Mouse (Mus musculus): ENCODE data around the gene Rnaseh2a. TPM values are rescaled to one million over a fixed set of nuclear protein-coding genes. Genes with fewer than 3 reads are reported as not detected.

The Rnaseh2a gene
- total RNA-seq, 2 experiments from 2014 or later: 22.6 to 28.4 TPM

GRCm38 (mm10) chr8:84937620-84938485 is 31.7 kb downstream of the Rnaseh2a start:
- intact Hi-C loops (cut with DNase I; ENCODE audit: low total_unique reads): no loop called here
- DNase-seq: no peak

GRCm38 (mm10) chr8:84936962-84937546 is 32.5 kb downstream of the Rnaseh2a start, which contains the start of gene Mast1:
TSS of gene Mast1 (minus strand) at chr8:84937359.
- intact Hi-C loops (cut with DNase I; ENCODE audit: low total_unique reads): no loop called here

DNA sequence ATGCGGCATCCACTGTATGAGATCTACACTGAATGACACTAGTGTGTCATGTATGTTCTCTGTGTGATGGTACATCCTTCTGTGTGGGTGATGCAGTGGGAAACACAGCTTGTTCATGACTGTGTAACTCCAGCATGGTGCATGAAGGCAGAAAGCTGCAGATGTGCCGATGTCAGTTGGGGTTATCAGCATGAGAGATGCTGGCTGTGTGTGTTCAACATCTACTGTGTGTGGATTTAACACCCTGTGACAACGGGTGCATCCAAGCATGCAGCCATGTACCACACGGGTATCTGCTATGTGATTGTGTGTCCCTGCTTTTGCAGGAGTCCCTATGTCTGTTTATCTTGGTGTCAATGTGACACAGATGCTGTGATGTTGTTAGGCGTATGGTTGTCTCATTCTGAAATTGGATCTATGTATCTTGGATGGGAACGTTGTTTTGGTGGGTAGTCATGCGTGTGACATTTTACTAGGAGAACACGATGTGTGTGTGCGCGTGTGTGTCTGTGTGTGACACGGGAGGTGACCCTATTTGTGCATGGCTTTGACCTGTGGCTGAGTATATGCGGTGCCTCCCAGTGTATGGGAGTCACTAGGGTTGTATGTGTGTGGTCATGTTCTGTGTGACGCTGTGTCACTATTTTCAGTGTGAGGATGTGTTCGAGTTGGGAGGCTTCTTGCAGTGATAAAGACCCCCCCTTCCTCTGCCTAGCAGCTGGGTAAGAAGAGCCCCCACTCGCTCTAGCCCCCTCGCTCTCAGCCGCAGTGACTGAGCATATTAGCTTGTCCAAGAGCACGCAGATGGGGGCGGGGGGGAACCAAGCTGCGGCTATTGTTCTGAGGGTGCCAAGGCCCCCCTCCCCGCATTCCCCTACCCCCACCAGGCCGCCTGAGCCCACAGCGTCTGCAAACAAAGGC is 33.3 kb downstream of the Rnaseh2a start:
- intact Hi-C loops (cut with DNase I; ENCODE audit: low total_unique reads): no loop called here
- no peak for DNase-seq

More at GRCm38 (mm10) chr8:84936962-84937546, 32.5 kb downstream of the Rnaseh2a start, which contains the start of gene Mast1:
- peak; percentile 61 for DNase-seq

DNA sequence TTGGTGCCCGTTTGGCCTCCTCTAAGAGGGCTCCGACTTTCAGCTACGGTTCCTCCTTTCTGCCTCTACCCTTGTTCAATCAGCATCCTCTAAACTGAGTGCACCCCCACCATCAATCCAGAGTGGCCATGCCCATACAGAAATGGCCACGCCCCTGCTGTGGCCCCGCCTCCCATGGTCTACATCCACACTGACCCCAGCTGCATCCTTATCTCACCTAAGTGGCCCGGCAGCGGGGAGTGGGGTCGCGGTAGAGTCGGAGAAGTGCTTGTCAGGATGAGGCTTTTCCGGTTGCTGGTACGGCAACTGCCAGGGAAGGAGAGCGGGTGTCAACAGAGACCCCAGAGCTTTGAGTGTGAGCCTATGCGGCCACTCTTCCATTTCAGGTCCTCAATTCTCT is 34.1 kb downstream of the Rnaseh2a start:
- intact Hi-C loops (cut with DNase I; ENCODE audit: low total_unique reads): no loop called here
- DNase-seq: no peak

DNA sequence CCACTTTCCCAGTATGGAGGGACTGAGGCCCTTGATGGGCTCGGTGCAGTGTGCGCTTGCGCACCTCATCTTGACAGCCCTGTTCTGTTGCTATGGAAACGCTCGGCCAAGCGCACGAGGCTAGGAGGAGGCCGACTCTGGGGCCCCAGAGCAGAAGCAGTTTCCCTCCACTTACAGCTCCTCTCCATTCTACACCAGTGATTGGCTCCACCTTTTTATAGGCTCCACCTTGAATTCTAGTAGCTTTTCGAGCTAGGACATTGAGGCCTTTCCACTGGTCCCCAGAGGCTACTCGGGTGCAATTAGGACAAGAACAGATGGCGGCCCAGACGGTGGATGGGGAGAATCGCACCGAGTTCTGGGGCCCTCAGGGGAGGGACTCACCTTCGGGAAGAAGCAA is 34.7 kb downstream of the Rnaseh2a start:
- intact Hi-C loops (cut with DNase I; ENCODE audit: low total_unique reads): no loop called here
- DNase-seq: no peak

DNA sequence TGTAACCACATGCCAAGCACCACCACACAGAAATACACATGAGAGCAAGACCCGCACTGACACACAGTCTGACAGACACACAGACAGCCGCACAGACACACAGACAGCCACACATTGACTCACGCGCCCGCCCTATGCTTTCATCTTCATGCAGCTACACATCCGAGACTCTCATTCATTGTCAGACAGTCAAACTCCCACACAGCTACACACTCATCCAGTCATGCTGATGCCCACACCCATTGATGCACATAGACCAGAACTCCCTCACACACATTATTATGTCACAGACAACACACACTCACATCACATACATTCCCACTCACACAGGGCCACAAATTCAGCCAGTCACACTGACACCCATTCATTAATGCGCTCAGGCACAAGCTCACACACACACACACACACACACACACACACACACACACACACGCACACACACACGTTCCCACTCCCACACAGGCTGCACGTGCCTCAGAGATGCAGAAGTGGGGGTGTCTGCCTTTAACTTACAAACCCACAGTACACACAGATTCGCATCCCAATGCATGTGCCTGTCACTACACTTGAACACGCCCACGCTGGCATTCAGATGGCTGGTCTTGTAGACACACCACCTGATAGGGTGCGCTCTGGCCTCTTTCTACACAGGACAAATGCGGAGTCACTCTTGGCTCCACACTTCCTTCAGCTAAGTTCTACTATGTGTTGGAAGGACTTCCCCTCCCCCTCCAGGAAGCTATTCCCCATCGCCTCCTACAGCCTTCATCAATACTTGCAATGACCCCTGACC is 35.6 kb downstream of the Rnaseh2a start:
- DNase-seq: no peak
- intact Hi-C loops (cut with DNase I; ENCODE audit: low total_unique reads): no loop called here

DNA sequence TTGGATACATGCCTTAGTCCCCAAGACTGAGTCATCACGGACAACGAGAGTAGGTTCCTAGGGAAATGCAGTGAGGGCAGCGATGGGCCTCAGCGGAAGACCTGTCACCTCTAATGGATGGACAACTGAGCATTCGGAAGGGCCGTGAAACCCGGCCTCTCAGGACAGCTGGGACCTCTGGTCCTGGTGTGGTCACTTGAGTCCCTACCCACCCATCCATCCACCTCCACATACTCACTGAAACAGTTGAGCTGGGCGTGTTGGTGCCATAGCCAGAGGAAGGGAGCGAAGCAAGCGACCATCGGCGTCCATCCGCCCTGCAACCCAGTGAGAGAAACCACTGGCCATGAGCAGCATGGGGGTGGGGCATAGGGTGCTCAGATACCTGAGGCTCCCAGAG is 39.0 kb downstream of the Rnaseh2a start:
- intact Hi-C loops (cut with DNase I; ENCODE audit: low total_unique reads): no loop called here

GRCm38 (mm10) chr8:84928456-84929306 is 40.9 kb downstream of the Rnaseh2a start:
- peak; percentile 64 for DNase-seq
- intact Hi-C loops (cut with DNase I; ENCODE audit: low total_unique reads): loop anchor here (5.0 kb wide), 1 partner anchor 69 kb away; no protein-coding TSS in a partner anchor

More for the DNA sequence above, 39.0 kb downstream of the Rnaseh2a start:
- DNase-seq: no peak

GRCm38 (mm10) chr8:84927513-84927912 is 42.1 kb downstream of the Rnaseh2a start:
- DNase-seq: no peak
- intact Hi-C loops (cut with DNase I; ENCODE audit: low total_unique reads): loop anchor here (5.0 kb wide), 1 partner anchor 70 kb away; no protein-coding TSS in a partner anchor

GRCm38 (mm10) chr8:84925557-84925956 is 44.0 kb downstream of the Rnaseh2a start:
- DNase-seq: no peak
- intact Hi-C loops (cut with DNase I; ENCODE audit: low total_unique reads): loop anchor here (5.0 kb wide), 1 partner anchor 72 kb away; no protein-coding TSS in a partner anchor

DNA sequence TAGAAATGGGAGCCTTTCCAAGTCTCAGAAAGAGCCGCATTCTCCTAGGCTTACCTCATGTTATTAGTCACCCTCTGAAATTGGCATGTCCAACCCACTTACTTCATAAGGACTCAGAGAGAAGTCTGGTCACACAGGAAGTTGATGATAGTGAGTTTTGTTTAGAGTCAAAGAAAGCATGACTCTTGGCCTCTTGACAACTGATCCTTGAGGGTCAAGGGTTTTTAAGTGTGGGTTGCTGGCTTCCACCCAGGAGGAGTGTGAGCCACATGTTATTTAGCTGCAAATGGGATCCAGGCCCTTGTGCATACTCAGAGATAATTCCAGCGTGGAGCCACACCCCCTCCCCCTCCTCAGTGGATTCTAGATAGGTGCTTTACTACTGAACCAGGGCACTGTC is 48.0 kb downstream of the Rnaseh2a start:
- DNase-seq: no peak
- intact Hi-C loops (cut with DNase I; ENCODE audit: low total_unique reads): no loop called here

DNA sequence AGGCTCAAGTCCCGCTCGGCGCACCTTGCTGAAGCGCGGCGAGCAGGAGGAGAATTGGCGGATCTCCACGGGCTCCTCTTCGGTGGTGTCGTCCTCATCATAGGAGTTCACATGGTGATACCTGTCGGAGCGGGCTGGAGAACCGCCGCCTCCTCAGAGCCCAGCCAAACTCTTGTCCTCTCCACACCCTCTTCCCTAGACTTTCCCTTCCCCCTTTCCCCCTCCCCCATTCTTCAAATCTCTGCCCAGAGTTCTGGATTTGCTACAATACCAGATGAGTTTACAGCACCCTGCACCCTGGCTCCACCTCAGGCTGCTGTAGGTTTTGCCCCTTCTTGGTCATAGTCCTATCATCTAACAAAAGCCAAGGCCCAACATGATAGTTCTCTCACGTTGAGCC is 50.9 kb downstream of the Rnaseh2a start:
- no peak for DNase-seq
- intact Hi-C loops (cut with DNase I; ENCODE audit: low total_unique reads): no loop called here

GRCm38 (mm10) chr8:84917781-84918180 is 51.8 kb downstream of the Rnaseh2a start:
- intact Hi-C loops (cut with DNase I; ENCODE audit: low total_unique reads): no loop called here
- no peak for DNase-seq

DNA sequence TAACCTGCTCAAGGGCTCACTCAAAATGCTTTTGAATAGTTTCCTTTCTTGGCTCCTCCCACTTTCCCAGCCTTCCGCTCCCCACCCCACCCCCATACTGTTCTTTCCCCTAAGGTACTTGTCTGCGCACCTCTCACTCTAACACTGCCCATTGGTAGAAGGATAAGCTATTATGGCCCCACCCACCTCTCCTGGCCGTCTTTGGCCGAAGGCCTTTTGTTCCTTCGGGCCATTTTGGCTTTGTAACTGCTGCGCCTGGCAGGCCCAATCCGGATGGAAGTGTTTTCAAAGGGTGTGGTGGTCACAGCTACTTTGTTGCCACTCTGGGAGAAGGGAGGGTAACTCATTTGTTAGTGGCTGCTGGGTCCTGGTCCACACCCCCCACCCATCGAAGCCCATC is 54.3 kb downstream of the Rnaseh2a start:
- no peak for DNase-seq
- intact Hi-C loops (cut with DNase I; ENCODE audit: low total_unique reads): no loop called here

DNA sequence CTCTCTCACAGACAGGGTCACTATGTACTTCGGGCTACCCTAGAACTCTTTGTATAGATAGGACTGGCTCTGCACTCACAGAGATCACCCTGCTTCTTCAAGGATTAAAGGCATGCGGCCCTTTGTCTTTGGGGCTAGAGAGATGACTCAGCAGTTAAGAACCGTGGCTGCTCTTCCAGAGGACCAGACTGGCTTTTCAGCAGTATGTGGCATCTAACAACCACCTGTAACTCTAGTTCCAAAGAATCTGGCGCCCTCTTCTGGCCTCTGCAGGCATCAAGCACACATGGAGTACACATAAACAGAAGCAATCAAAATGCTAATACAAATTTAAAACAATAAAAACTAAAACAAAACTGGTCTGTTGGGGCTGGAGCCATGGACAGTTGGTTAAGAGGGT is 55.6 kb downstream of the Rnaseh2a start:
- DNase-seq: no peak
- intact Hi-C loops (cut with DNase I; ENCODE audit: low total_unique reads): no loop called here

GRCm38 (mm10) chr8:84913502-84913900 is 56.1 kb downstream of the Rnaseh2a start:
- intact Hi-C loops (cut with DNase I; ENCODE audit: low total_unique reads): no loop called here

DNA sequence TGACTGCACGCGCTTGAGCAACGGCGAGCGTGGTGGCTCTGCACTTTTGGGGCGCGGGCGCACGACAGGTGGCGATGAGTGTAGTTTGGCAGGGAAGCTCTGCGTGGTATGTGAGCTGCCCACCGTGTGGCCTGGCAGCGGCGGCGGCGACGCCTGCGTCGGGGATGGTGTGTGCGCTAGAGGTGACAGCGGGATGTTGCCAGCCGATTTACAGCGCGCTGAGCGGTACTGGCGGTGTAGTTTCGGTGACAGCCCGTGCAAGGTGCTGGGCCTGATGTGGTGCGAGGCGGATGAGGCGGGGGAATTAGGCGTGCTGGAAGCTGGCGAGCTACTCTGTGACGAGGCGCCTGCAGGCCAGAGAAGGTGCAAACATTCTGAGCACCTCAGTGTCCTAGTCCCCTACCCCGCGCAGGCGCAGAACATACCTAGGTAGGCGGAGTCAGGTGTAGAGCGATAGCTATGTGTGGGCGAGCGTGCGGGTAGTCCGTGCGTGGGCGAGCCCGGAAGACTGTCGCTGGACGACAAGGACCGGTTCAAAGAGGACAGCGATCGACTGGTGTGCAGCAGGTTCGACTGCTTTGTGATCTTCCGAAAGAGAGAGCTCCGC is 56.6 kb downstream of the Rnaseh2a start:
- peak; percentile 45 for DNase-seq
- intact Hi-C loops (cut with DNase I; ENCODE audit: low total_unique reads): no loop called here

More at GRCm38 (mm10) chr8:84913502-84913900, 56.1 kb downstream of the Rnaseh2a start:
- no peak for DNase-seq

DNA sequence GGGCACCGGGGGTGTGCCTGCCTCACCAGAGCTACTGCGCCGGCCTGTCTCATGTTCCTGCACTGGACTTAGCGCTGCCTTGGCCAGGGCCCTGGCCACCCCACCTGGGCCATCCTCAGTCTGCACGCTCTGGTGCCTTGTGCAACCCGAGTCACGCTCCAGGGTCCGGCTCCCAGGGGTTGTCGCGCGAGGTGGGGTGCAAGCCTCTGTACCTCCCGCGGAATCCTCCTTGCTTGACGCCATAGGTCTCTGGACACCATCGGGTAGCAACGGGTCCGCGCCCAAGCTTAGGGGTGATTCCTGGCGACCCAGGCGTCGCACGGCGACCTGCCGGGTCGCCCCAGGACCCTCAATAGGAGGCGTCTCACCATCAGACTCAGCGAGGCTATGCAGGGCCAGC is 57.2 kb downstream of the Rnaseh2a start:
- DNase-seq: no peak
- intact Hi-C loops (cut with DNase I; ENCODE audit: low total_unique reads): no loop called here

Data from gastrocnemius, postnatal 14 days (tissue).